Mouse (Mus musculus): ENCODE results near the gene Ralgps1.

Ralgps1 gene

DNA sequence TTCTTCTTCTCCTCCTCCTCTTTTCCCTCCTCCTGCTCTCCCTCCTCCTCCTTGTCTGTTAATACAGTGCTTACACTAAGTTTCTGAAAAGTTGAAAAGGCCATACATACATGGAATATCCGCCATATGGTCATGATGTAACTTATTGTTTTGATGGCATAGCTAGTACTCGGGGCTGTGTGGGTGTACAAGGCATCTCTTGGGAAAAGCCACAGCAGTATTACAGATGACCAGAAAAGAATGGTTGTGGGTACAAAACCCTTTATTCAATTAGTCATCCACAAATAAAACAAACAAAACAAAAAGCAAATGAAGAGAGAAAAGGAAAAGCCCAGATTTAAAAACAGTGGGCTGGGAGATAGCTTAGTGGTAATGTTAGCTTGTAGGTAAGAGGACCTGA lies 90.8 kb downstream of the Ralgps1 start:
- DNase-seq (ENCODE audit: low spot score in 2 of 2) = no peak

DNA sequence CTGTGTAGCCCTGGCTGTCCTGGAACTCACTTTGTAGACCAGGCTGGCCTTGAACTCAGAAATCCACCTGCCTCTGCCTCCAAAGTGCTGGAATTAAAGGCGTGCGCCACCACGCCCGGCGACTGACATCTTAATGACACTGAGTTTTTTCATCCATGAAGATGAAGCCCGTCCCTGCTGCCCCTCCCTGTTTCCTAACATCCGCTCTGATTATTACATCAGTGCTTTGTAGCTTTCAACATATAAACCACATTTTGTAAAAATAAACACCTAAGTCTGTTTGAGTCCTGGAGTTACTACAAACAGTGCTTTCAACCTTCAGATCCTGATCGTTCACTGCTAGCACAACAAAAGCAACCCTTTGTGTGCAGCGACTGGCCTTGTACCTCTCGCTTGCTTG lies 91.5 kb downstream of the Ralgps1 start:
- DNase-seq (ENCODE audit: low spot score in 2 of 2) = no peak

DNA sequence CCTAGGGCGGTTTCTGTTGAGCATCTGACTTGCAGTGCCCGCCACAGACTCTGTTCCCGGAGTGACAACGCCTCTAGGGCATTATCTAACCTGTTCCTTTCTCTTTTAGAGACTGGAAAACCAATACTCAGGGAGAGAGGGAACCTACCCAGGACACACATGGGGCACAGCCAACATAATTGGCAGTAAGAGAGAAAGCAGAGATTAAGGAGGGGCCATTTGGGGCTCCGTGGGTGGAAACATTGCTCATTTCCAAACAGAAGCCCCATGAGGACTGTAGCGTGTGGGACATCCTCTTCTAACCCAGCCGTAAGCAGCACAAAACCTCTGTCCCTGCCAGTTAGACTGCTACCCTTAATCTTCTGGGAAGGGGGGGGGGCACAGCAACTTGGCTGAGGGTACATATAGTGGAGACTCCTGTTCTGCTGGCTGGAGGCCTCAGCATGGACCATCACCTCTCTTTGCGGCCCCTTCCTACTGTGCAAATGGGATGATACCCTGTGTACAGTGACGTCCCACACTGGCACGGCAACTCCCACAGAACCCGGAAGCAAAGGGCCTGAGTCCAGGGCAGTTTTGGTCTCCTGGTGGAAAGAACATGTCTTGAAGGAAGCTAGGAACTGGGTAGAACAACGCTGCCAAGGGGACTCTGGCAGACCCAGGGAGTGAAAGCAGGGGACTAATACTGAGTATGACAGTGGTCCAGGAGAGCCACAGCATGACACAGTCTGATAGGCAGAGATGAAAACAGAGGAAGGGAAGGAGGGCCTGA lies 96.4 kb downstream of the Ralgps1 start:
- DNase-seq (ENCODE audit: low spot score in 2 of 2) = no peak

DNA sequence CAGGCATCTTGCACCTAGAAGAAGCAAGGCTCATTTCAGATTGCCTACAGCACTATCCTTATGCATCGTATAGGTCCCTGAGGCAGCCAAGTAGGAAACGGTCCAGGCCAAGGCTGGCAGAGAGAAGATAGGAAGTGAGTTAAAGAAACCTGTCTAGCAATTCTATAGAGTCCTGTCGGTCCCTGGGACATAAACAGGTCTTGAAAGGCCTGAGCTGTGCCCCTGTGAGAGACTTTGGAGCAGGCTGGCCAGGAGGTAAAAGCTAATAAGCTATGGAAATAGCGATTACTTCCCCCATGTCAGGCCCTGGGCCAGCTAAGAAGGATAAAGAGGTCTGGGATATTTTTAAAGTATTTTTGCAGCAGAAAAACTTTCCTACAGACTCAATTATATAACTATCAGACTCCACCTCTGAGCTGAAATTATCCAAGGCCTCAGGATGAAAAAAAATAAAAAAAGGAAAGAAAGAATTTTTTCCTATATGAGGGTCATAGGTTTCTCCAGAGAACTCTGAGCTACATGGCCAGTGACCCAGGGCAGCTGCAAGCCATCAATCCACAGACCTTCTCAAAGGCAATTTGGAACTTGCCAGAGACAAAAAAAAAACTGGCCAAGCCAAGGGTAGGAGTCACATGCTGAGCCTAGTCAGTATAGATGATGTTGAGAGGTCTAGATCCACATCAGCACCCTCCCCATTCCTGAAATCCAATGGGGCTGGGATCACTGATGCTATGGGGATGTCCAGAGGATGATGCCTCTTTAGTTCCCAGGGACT lies 98.4 kb downstream of the Ralgps1 start:
- DNase-seq (ENCODE audit: low spot score in 2 of 2) = no peak

DNA sequence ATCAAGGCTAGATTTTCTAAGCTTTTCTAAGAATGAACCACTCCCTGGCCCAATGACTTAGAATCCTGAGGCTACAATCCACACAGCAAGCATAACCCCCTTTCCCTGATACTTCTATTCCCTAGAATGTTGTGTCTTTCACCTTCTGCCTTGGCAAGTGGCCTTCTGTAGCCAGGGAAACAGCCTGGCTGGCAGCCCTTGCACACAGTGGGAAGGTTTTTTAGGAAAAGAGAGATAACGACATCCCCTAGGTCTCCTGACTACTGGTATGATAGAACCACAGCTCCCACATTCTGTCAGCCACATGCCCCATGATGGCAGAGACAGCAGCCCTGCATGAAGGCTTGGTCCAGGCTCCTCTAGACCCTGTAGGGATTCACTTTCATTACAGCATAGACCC lies 99.8 kb downstream of the Ralgps1 start:
- no peak for DNase-seq (ENCODE audit: low spot score in 2 of 2)

DNA sequence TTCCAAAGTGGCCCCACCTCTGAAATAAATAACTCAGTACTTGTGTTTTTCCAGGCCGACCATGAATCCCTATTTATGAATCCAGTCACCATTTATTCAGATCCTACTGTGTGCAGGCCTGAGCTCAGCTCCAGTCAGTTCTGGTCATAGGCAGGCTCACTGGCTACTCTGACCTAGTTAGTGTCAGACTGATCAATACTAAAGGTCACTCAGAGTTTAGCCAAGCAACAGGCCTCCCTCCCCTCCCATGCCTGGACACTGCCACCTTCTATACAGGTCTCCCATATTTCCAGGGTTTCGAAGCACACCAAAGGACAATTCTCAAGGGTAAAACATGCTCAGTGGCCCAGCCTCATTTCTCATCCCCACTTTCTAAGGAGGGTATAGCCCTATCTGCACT lies 100.7 kb downstream of the Ralgps1 start:
- DNase-seq (ENCODE audit: low spot score in 2 of 2) = no peak

DNA sequence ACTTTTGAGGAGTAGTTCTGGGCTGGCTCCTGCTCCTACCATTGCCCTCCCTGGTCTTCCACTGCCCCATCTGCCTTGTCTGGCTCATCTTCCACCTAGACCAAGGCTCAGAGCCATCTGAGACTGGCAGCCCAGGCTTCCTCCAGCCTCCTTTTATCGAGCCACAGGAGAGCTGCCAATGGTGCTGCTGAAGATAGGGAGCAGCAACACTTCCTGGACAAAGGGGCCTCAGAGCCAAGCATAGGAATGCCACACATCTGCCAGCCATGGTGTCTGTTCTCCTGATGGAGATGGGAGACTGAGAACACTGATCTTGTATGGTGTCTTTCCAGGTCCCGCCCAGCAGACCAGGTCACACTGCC lies 102.2 kb downstream of the Ralgps1 start:
- DNase-seq (ENCODE audit: low spot score in 2 of 2) = no peak

DNA sequence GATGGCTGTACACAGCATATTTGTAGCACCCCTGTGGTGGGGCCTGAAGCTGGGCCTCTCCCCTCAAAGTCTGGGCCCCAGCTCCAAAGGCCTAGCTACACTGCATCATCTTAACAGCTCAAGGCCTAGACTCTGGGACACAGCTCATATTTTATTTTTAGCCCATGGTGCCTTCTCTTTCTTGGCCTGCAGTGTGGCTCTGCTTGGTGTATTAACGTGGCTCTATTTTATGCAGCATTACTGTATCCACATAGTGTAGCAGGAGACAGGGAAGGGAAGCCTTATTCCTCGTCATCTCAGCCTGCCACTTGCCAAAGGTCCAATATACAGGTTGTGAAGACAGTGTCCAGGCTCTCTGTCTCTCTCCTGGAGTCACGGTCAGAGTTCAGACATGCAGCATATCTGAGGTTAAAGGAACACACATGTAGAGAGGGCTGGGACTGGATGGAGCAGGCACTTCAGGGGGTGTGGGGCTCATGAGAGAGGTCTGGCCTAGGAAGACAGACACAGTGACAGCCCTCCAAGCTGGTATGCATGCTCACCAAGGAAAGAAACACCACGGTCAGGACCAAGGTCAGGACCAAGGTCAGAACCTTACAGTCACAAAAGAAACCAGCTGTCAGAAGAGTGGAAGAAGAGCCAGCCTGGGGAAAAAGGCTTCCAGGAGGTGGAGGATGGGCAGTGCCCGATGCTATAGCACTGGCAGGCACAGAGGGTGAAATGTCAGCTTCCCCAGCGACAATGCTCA lies 102.7 kb downstream of the Ralgps1 start:
- DNase-seq (ENCODE audit: low spot score in 2 of 2) = no peak

DNA sequence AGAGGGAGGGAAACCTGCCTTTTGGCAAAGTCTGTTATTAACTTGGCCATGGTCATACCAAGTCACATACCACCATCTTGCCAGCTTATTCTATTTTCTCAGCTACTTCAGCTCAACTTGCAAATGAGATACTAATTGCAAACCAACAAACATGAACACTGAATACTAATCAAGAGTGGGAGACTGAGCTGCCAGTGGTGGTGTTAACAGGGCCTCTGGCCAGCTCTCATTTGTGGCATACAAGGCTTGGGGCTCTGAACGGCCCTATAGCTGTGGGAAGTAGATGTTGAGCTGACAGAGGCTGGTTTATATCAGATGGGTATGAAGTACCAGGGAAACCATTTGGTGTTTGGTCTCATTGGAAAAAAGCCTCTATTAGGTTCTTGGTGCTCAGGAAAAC lies 104.2 kb downstream of the Ralgps1 start:
- DNase-seq (ENCODE audit: low spot score in 2 of 2) = no peak

DNA sequence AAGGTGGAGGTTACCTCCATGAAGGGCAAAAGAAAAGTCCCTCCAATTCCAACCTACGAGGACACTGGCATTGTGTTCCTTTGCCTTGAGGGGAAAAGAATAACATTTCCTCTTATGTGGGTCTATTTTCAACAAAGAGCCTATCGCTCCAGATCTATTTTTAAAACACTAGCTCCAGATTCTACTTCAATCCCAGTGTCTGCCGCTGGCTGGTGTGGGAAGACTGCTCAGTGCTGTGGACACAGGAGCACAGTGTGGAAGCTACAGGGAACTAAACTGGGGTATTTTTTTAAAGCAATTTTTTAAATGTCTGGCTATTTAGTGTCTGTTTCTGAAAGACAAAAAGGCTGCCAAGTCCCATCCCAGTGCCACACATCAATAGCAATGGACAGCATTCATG lies 105.5 kb downstream of the Ralgps1 start:
- DNase-seq (ENCODE audit: low spot score in 2 of 2) = no peak

DNA sequence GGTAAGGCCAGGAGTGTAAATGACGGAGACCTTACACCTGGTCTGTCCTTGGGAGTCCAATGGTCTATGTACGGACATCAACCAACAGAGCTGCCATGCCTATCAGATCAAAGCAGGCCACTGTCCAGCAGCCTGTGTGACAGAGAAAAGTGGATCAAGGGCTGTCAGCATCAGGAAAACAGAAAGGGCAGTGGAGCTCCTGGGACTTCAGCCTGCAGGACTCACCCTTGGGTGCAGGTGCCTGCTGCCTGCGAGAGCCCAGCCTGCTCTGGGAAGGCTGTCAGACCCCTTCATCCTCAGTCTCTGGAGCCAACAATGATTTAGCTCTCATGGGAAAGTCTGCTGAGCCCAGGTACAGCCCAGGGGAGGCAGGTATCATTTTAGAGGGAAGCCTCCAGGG lies 109.8 kb downstream of the Ralgps1 start:
- DNase-seq (ENCODE audit: low spot score in 2 of 2) = no peak

DNA sequence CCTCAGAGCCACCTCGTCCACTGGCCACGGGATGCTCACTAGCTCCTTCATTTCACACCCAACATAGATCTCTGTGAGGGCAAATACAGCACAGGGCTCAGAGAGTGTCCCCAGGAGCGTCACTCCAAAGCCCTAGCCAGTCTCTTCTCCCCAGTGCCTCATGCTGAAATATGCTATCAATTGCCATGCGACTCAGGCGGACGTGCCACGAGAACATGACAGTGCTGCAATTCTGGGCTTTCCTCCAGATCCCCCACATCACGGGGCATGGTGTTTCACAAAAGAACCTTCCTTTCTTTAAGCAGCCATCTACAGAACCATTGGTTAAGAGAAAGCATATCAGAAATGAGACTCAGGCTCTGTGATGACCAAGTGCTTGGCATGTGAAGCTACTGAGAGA lies 110.5 kb downstream of the Ralgps1 start:
- peak in 1 of 2 experiments; percentile 45 for DNase-seq (ENCODE audit: low spot score in 2 of 2)

DNA sequence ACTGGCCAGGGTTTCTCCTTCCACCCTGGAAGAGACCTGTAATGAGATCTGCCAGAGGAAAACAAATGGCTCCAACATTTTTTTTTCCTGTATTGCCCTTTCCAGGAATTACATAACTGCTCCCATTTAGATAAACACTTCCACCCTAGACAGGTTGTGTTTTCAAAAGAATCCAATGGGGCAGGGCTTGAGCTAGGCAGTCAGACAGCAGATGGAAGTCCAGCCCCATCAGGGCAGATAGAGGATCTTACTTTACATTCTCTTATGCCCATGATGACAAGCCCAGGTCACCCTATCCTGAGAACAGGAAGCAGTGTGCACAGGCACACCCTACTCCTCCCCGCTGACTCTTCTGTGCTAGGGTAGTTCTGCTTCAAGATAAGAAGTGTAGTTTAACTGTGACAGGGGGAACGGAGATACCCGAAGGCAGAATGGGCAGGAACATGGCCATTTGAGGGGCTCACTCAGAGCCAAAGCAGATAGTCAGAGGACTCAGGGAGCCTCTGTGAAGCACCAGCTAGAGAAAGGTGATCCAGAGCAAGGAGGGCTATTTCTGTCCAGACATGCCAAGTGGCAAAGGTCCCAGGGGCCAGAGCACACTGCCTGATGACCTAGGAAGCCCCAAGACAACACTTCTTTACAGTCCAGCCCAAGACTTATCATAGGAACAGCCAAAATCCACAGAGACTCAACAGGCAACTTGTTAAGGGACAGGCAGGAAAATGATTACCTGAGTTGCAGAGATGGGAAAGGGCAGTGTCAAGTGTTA lies 114.3 kb downstream of the Ralgps1 start:
- no peak for DNase-seq (ENCODE audit: low spot score in 2 of 2)

DNA sequence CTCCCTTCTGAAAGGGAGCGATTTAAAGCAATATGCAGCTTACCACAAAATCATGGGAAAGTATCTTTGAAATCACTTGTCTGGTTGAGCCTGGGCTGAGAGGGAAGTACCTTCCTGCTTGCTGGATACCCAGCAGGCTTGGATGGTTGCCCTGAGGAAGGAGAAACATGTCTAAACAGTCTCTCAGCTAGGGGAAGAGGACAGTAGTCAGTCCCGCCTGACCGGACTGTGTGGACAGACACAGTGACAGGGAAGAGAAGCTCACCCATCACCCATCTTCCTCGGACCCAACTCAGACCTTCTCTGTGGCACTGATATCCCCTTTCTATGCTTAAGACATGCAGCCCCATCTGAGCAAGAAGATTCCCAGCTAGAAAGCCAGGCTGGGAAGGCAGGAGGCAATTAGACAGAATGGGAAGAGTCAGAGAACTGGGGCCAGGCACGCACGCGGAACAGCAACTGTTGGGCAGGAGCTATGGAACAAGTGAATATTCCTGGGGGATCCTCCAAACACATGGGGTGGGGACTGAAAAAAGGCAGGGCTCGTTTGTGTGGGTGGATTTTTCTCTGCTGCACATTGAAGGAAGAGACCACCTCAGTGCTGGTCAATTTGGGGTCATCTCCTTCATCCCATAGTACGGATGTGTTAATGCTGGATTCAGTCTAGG lies 116.8 kb downstream of the Ralgps1 start:
- no peak for DNase-seq (ENCODE audit: low spot score in 2 of 2)

DNA sequence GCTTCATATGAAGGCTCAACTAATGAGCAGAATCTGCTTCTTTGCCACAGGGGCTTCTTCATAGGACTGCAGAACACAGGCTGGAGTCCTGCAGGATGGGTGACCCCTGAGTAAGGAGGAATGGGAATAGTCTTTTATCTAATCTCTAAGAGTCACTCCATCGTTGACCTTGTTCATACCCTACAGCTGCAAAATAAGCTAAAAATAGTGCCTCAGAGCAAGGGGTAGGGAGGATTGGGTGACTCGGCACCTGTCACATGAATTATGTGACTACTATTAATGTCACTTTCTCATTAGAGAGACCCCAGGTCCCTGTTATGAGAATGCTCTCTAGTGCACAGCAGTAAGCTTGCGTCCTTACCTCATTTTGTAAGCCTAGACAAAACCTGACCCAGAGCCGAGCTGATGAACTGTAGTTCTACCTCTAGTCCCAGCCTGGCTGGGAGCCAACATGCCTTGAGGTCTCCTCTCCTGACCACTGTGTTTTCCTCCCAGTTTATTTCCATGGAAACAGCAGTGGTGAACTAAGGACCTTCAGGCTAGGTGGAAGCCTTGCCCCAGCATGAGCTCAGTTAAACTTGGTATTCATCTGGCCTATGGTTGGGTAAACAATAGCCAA lies 117.6 kb downstream of the Ralgps1 start:
- DNase-seq (ENCODE audit: low spot score in 2 of 2) = no peak

DNA sequence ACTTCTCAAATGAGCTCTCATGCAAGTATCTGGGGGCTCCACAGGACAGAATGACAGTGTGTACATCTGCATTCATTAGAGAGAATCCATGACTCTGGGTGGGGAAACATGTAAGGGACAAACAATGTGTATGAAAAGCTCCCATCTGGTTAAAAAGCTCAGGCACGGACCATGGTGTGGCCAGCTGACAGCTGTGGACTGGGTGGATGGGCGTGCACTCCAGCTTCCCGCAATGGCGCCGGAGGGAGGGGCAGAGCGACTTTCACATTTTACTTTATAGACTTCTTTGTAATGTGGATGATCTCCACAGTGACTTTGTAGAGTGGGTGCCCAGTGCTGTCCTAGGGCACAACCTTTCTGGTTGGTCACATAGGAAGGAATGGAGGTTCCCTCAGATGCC lies 118.5 kb downstream of the Ralgps1 start:
- DNase-seq (ENCODE audit: low spot score in 2 of 2) = no peak

DNA sequence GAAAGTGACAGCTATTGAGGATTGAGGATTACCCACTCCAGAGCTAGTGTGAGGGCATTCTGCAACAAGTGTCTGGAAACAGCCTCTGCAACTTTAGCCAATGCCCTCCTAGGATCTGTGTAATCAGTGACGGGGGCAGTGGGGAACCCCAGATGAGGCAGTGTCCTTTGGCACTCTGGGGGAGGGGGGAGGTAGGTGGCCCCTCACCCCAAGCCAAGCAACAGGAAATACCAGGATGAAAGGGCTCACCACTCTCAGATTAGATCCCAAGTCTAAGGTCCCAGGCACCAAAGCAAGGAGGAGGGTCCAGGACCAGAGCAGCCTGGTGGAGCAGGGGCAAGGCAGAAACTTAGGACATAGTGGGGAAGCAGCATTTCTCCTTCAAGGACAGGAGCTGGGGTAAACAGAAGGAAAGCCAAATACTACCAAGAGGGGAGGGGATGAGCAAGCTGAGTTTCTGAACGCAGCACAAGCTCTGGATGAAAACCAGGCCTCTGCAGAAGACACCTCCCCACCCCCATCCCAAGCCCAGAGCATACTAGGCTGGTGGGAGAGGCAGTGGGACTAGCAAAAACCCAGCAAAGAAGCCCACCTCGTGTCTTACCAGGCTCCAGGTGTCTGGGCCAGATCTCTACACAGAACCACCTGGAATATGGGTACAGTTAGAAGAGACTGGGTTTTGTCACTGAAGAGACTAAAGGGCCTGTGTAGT lies 121.2 kb downstream of the Ralgps1 start:
- no peak for DNase-seq (ENCODE audit: low spot score in 2 of 2)

DNA sequence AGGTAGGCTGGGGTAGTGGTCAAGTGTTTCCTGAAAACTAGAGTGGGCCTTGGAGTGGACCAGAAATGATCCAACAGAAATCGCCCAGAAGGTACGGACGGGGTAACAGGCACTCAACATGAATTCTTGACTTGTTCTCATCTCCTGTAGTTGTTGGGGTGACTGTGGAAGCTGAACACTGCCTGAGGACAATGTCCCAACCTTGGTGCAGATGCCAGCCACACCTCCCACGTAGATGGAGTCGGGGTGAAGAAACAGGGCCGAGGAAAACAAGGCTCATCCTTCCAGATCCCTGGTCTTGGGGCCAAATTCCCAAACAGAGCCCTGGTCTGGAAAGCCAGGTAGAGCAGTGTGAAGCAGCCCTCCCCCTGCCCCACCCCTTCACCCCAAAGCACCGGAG lies 122.7 kb downstream of the Ralgps1 start:
- no peak for DNase-seq (ENCODE audit: low spot score in 2 of 2)

DNA sequence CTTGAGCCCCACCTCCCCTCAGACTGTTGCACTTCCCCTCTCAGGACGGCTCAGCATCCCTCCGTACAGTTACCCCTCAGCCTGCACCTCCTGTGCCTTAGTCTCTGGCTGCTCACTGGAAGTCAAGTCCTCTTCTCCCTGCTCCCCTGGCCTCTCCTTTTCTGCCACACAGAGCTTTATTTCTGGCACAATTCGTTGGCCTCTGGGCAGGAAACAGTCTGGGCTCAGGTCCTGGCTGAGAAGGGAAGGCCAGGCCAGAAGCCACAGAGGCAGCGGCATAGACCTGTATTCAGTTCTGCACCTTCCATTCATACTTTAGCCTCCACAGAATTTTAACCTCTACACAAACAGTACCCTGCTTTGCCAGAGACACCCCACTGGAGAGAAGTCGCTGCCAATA lies 124.4 kb downstream of the Ralgps1 start:
- no peak for DNase-seq (ENCODE audit: low spot score in 2 of 2)

DNA sequence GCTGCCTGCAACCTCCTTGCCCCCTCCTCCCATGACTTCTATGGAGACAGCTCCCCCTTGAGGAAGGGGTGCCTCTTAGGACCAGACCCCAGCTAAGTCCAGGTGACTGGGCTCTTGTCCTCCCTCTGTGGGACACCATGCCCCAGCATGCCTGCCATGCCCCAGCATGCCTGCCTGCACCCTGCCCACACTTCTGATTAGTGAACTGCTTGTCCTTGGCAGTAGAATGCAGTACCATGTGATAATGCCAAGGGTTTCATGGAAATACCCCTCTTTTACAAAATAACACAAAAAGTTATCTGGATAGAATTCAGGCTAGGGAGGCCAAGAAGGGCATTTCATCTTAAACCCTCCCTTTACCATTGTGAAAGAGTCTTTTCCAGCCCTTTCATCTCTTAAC lies 125.9 kb downstream of the Ralgps1 start:
- DNase-seq (ENCODE audit: low spot score in 2 of 2) = no peak
